Mouse (Mus musculus) forebrain, embryonic 14.5 days (tissue): Measurements from ENCODE around the gene Rpl26. TPM values are rescaled to one million over a fixed set of nuclear protein-coding genes. Genes with fewer than 3 reads are reported as not detected.

Experiments
- polyA plus RNA-seq: library from polyadenylated mRNA; unstranded; fragments of >200 nt; fragmentation: Nextera tagmentation; extraction: Ambion mirVana; gene quantifications from 2 replicates; pipeline ENCODE4 v1.2.1, GENCODE M21; 2014

Rpl26 gene
- polyA plus RNA-seq, 1 experiment from 2014 or later, result 871 TPM

Other genes starting within 250 kb of the Rpl26 start
- gene Myh10, start 210.0 kb upstream of the Rpl26 start, polyA plus RNA-seq, result 88.8 and 105 TPM in 2 replicates
- 70.0 and 80.2 TPM in 2 replicates for gene Ndel1, start 29.7 kb upstream of the Rpl26 start, polyA plus RNA-seq
- not detected in 2 replicates for gene Rnf222, start 13.0 kb upstream of the Rpl26 start, polyA plus RNA-seq
- 0.23 TPM in 1 of 2 replicates, not detected in the other for gene Odf4, start 25.5 kb downstream of the Rpl26 start, polyA plus RNA-seq
- 5.8 and 6.3 TPM in 2 replicates for gene Arhgef15, start 55.9 kb downstream of the Rpl26 start, polyA plus RNA-seq
- 0.75 and 1.2 TPM in 2 replicates for gene Slc25a35, start 66.5 kb downstream of the Rpl26 start, polyA plus RNA-seq
- gene Rangrf, start 73.6 kb downstream of the Rpl26 start, polyA plus RNA-seq, result 35.2 and 43.5 TPM in 2 replicates
- gene Pfas, start 106.9 kb downstream of the Rpl26 start, polyA plus RNA-seq, result 14.1 and 15.6 TPM in 2 replicates
- 43.4 and 56.1 TPM in 2 replicates for gene Ctc1, start 114.3 kb downstream of the Rpl26 start, polyA plus RNA-seq
- gene Aurkb, start 144.1 kb downstream of the Rpl26 start, polyA plus RNA-seq, result 69.2 and 74.0 TPM in 2 replicates
- 10.7 and 13.9 TPM in 2 replicates for gene Borcs6, start 158.1 kb downstream of the Rpl26 start, polyA plus RNA-seq
- 45.2 and 49.6 TPM in 2 replicates for gene Tmem107, start 169.2 kb downstream of the Rpl26 start, polyA plus RNA-seq
- gene Vamp2, start 186.9 kb downstream of the Rpl26 start, polyA plus RNA-seq, result 124 and 188 TPM in 2 replicates
- gene Per1, start 193.6 kb downstream of the Rpl26 start, polyA plus RNA-seq, result 6.8 and 11.6 TPM in 2 replicates
- gene Hes7, start 218.8 kb downstream of the Rpl26 start, polyA plus RNA-seq, result 0.23 and 0.24 TPM in 2 replicates
- gene 9130213A22Rik, start 221.0 kb downstream of the Rpl26 start, polyA plus RNA-seq, result 0.14 TPM in 2 replicates
- 0.94 and 2.1 TPM in 2 replicates for gene Aloxe3, start 224.3 kb downstream of the Rpl26 start, polyA plus RNA-seq